Mouse (Mus musculus) left cerebral cortex, adult 18-20 months (tissue): ENCODE measurements around the gene Slc35d2. TPM values are rescaled to one million over a fixed set of nuclear protein-coding genes. Genes with fewer than 3 reads are reported as not detected.
A peak's percentile ranks its signal among the peaks of the same experiment; 100 is the strongest.

ENCODE experiments used
- DNase-seq, 2 experiments: peaks; one replicate each; pipeline ENCODE4 v3.0.0; 2021 to 2022; ENCODE audit warnings: low spot score in 2 of 2, mixed read lengths in 1 of 2
- long read RNA-seq, 2 experiments: library from polyadenylated mRNA; stranded (forward); transcript quantifications; one replicate each; pipeline ENCODE4 v2.0.0; 2021
- total RNA-seq, 2 experiments: library from RNA; stranded (reverse); gene quantifications; 2 replicates each; pipeline ENCODE4 v1.2.3; 2021

Gene Slc35d2
- total RNA-seq: 1 to 10 TPM in 1 of 2 experiments, under 1 TPM in 1; 0.77 to 1.3 TPM
- long read RNA-seq, experiment 1, partial matches to known transcripts: 0 of 2 reads
- long read RNA-seq, experiment 1, other reads (novel, unspliced or antisense): 1 of 2 reads
- long read RNA-seq, experiment 2, partial matches to known transcripts: 0 of 1 reads
- long read RNA-seq, experiment 2, other reads (novel, unspliced or antisense): 0 of 1 reads

GRCm38 (mm10) chr13:64128858-64129615 lies at the start of gene Slc35d2:
Gene Slc35d2, minus strand, starts transcription at chr13:64129368.
- DNase-seq: peak; percentile 2 to 6

DNA sequence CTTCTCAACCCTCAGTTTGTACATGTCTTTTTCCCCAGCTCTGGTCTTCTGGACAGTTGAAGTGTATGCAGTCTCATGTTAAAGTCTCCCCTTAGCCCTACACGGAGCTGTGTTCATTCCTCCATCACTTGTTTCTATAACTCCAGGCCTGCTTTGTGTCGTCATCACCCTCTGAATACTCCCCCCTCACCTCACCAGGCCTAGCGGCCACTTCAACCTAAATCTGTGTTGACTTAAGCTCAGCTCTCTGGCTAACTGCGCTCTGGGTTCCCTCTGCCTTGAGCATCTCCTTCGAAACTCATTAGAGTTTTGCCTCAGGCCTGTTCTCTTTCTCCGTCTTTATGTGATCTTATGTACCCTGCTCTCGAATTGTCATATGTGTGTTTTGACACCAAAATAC lies 48.8 kb upstream of the Slc35d2 start:
- DNase-seq: no peak

GRCm38 (mm10) chr13:64169746-64170145 lies 40.6 kb upstream of the Slc35d2 start:
- DNase-seq: no peak

DNA sequence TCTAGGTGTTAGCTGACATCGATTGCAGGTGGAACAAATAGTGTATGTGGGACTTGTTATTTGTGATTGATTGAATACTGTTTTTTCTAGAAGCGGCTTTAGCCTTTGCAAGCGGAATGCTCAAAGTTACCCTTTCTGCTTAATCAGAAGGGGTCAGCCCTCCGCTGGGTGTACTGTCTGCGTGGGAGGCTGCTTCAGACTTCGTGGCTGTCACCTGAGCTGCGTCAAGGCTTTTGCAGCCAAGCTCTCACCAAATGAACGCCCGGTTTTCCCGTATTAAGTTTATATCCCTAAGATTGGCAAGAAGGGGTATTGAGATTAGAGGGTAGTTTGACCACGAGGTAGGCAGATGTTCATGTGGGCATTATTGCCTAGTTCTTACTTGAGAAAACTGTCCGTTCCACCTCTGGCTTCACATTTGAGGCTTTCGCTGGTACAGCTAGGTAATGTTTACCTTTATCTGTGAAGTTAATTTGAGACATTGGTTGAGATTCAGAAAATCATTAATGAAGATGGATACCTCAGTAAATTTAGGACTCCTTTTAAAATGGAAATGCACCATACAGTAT lies 34.1 kb upstream of the Slc35d2 start:
- DNase-seq: no peak

DNA sequence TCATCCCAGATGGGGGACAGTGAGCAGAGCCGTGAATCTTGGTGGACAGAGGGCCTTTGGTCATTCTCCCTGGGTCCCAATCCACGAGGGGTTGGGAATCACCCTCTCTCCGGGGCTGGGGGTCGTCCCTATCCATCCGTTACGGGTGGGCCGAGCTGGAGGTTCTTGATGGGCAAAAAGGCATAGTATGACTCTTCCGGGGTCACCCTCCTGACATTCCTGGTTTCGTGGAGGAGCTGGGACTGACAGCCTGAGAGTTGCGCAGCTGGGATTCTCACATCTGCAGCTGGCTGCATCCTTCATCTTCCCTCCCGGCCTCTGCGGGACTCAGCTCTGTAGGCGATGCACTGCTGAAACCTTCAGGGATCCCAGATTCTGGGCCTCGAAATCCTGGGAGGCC lies 33.5 kb upstream of the Slc35d2 start:
- DNase-seq: no peak

DNA sequence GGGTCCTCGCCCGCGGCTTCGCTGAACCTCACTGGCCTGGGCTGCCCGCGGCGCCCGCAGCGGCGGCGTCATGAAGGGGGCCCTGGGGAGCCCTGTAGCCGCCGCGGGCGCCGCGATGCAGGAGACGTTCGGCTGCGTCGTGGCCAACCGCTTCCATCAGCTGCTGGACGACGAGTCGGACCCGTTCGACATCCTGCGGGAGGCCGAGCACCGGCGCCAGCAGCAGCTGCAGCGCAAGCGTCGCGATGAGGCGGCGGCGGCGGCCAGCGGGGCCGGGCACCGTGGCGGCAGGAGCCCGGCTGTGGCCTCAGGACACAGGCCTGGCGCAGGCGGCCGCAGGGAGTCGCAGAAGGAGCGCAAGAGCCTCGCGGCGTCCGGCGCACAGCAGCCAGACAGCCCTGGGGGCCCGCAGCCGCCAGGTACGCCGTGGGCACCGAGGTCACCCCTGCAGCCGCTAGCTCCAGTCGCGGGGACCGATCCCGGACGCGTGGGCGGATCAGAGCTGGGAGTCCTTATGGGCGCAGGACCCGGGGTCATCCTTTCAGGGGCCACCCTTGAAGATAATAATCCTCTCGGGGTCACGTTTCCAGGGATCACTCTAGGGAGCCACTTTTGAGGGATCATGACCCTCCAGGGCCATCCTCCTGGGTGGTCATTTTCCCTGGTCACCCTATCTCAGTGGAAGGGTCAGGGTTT lies 32.9 kb upstream of the Slc35d2 start:
- DNase-seq: peak; percentile 47 to 51

- DNase-seq: peak; percentile 98 to 99
These were observed 32.4 kb upstream of the Slc35d2 start, which contains the start of gene Habp4 for GRCm38 (mm10) chr13:64161548-64161915. Gene Habp4, plus strand, starts transcription at chr13:64161824.

GRCm38 (mm10) chr13:64156966-64157365 lies 27.8 kb upstream of the Slc35d2 start:
- DNase-seq: no peak

GRCm38 (mm10) chr13:64155171-64155571 lies 26.0 kb upstream of the Slc35d2 start:
- DNase-seq: no peak

DNA sequence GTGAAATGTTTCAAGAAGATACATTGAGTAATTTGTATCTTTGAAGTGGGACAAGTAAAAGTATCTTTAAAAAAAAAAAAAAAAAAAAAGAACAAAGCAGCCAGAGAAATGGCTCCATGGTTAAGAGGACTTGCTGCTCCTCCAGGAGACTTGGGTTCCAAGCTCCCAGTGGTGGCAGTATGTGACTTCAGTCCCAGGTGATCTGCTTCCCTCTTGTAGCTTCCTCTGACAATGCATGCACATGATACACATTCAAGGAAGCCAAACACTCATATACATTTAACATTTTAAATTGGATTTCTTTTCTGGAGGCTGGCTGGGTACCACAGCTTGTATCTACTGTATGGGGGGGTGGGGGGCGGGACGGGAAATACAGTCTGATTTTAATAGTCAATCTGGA lies 25.5 kb upstream of the Slc35d2 start:
- no peak for DNase-seq

GRCm38 (mm10) chr13:64153751-64154267 lies 24.6 kb upstream of the Slc35d2 start:
- no peak for DNase-seq

GRCm38 (mm10) chr13:64153083-64153682 lies 24.0 kb upstream of the Slc35d2 start, which contains the start of gene Zfp367:
Gene Zfp367, minus strand, starts transcription at chr13:64153202.
- peak; percentile 95 to 97 for DNase-seq

- peak in 1 of 2 experiments; percentile 35 for DNase-seq
These were observed 23.5 kb upstream of the Slc35d2 start for GRCm38 (mm10) chr13:64152671-64153082.

- DNase-seq: peak; percentile 80 to 81
These were observed 23.1 kb upstream of the Slc35d2 start for GRCm38 (mm10) chr13:64152241-64152669.

GRCm38 (mm10) chr13:64150121-64150520 lies 21.0 kb upstream of the Slc35d2 start:
- DNase-seq: no peak

DNA sequence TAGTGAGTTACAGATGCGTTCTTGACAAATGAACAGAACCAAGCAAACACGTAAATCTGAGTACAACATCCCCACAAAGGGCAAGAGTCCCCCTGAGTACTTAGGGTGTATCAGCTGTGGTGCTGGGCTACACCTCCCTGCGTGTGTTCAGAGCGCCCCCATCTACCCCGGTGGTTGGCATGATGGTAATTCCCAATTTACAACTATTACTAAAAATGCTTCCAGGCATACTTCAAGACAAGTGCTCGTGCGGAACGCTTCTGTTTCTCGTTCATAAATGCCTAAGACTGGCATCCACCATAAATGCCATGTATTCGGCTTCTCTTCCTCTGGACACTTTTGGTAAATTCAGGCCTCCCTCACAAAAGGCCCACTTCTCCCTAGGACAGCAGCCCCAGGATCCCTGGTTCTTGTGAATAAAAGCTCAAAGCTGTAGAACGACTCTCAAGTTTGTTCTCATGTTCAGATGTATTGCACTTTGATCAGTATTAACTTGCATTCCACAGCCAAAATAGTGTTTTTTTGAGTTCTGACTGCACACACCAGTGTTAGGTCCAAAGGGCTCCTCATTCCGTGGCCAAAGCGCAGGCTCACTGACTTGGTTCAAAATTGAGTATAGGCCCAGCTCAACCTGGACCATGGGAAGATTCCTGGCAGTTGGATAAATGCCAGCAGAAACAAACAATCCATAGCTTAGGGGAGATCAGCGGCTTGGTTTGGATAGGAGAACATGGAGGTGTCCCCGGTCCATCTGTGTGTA lies 628 bp upstream of the Slc35d2 start:
- DNase-seq: peak; percentile 27 to 37

- no peak for DNase-seq
These were observed 2.9 kb downstream of the Slc35d2 start for GRCm38 (mm10) chr13:64126316-64126715.

GRCm38 (mm10) chr13:64124886-64125285 lies 4.3 kb downstream of the Slc35d2 start:
- DNase-seq: no peak

DNA sequence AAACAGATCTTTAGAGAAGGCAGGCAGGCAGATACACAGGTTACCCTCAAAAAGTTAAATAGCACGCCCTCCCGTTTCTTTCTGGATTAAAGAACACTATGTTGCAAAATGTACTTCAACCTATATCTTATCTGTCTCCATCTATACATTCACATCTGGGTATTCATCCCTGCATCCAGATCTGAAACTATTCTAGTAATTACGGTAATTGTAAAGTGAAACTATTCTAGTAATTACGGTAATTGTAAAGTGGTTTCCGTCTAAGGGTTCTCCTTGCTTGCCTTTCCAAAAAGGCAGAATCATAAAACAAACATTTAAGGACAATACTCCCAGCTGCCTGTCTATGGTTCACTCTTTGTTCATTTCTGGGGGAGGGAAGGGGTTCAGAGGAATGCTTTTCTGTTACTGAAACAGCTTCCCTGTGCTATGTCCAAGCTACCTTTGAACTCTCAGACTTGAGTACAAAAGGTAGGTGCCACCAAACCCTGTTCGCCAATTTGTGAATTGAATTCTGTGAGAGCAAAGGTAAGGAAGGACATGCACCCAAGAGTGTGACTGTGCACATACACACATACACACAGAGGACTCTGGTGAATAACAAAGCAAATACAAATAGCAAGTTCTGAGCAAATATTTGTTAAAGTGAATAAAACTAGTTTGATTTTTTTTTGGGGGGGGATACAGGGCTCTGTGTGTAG lies 5.5 kb downstream of the Slc35d2 start:
- DNase-seq: no peak

DNA sequence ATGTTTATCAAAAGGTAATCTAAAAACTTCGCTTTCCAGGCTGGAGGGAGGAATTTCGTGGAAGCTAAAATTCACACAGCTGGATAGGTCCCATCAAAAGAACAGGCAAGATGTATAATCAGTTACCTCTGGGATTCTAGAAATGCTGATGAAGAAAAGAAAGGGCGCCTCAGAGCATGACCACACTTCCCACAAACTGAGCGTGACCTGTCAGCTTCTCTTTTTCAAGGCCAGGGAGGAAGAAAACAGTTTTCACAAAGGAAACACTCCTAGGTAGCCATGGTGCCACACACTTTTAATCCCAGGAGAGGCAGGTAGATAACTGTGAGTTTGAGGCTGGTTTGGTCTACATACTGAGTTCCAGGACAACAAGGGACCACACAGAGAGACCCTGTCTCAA lies 8.4 kb downstream of the Slc35d2 start:
- no peak for DNase-seq
